Mouse (Mus musculus): ENCODE measurements around the gene Cdkn2d. TPM values are rescaled to one million over a fixed set of nuclear protein-coding genes. Genes with fewer than 3 reads are reported as not detected.

The Cdkn2d gene
- polyA plus RNA-seq (2012; rRNA removed), result 20.2 and 24.1 TPM in 2 replicates

GRCm38 (mm10) chr9:21291022-21291787 is at the start of gene Cdkn2d:
Gene Cdkn2d (minus strand): TSS chr9:21291407.
- TF ChIP-seq CTCF (conservative IDR thresholded peaks at IDR 0.05; ENCODE audit: insufficient read depth, insufficient read length, low read depth, low read length) (peak; percentile 55), POLR2A (IDR thresholded peaks at IDR 0.05; ENCODE audit: low read depth, low read length) (peak; percentile 19)
- Histone ChIP-seq H3K27ac (ENCODE audit: insufficient read depth, low read depth, low read length) (peak within 1 kb of the TSS; percentile 84), H3K4me1 (ENCODE audit: control insufficient read depth, insufficient read depth, low read length) (peaks cover 10% of the 10 kb centered on the region; the same call in 1 of the 2 replicates), H3K27me3 (replicated peaks; ENCODE audit: control insufficient read depth, insufficient read depth, low read length) (no peaks in the 10 kb centered on the region), H3K4me3 (ENCODE audit: insufficient read depth, low read depth, low read length) (peak within 1 kb of the TSS; percentile 92), H3K36me3 (ENCODE audit: control insufficient read depth, insufficient read depth, low read length) (no peaks in the 10 kb centered on the region)
- WGBS, result under 1% methylated on average over 49 of the region's 51 CpGs
- peak; percentile 100 for DNase-seq

- Histone ChIP-seq H3K4me3 (ENCODE audit: insufficient read depth, low read depth, low read length) (no peak overlapping the region), H3K4me1 (ENCODE audit: control insufficient read depth, insufficient read depth, low read length) (no peaks in the 10 kb centered on the region), H3K27ac (ENCODE audit: insufficient read depth, low read depth, low read length) (no peak overlapping the region), H3K27me3 (replicated peaks; ENCODE audit: control insufficient read depth, insufficient read depth, low read length) (no peaks in the 10 kb centered on the region), H3K36me3 (ENCODE audit: control insufficient read depth, insufficient read depth, low read length) (no peaks in the 10 kb centered on the region)
- TF ChIP-seq CTCF (conservative IDR thresholded peaks at IDR 0.05; ENCODE audit: insufficient read depth, insufficient read length, low read depth, low read length), result no peak
- TF ChIP-seq POLR2A (IDR thresholded peaks at IDR 0.05; ENCODE audit: low read depth, low read length), result no peak
- 84% methylated on average over 4 of the region's 4 CpGs for WGBS
- DNase-seq, result no peak
Measured at GRCm38 (mm10) chr9:21340411-21340810, 49.2 kb upstream of the Cdkn2d start.

GRCm38 (mm10) chr9:21337652-21338051 is 46.4 kb upstream of the Cdkn2d start:
- Histone ChIP-seq H3K36me3 (ENCODE audit: control insufficient read depth, insufficient read depth, low read length) (no peaks in the 10 kb centered on the region), H3K4me3 (ENCODE audit: insufficient read depth, low read depth, low read length) (peak overlapping the region; percentile 49), H3K27me3 (replicated peaks; ENCODE audit: control insufficient read depth, insufficient read depth, low read length) (no peaks in the 10 kb centered on the region), H3K4me1 (ENCODE audit: control insufficient read depth, insufficient read depth, low read length) (no peaks in the 10 kb centered on the region), H3K27ac (ENCODE audit: insufficient read depth, low read depth, low read length) (peak overlapping the region; percentile 42)
- 25% methylated on average over 20 of the region's 20 CpGs for WGBS
- peak; percentile 67 for DNase-seq
- no peak for TF ChIP-seq CTCF (conservative IDR thresholded peaks at IDR 0.05; ENCODE audit: insufficient read depth, insufficient read length, low read depth, low read length)
- TF ChIP-seq POLR2A (IDR thresholded peaks at IDR 0.05; ENCODE audit: low read depth, low read length), result peak; percentile 22

GRCm38 (mm10) chr9:21336491-21336890 is 45.3 kb upstream of the Cdkn2d start:
- Histone ChIP-seq H3K27ac (ENCODE audit: insufficient read depth, low read depth, low read length) (no peak overlapping the region), H3K27me3 (replicated peaks; ENCODE audit: control insufficient read depth, insufficient read depth, low read length) (no peaks in the 10 kb centered on the region), H3K36me3 (ENCODE audit: control insufficient read depth, insufficient read depth, low read length) (no peaks in the 10 kb centered on the region), H3K4me3 (ENCODE audit: insufficient read depth, low read depth, low read length) (no peak overlapping the region), H3K4me1 (ENCODE audit: control insufficient read depth, insufficient read depth, low read length) (no peaks in the 10 kb centered on the region)
- DNase-seq, result no peak
- no peak for TF ChIP-seq CTCF (conservative IDR thresholded peaks at IDR 0.05; ENCODE audit: insufficient read depth, insufficient read length, low read depth, low read length)
- TF ChIP-seq POLR2A (IDR thresholded peaks at IDR 0.05; ENCODE audit: low read depth, low read length), result no peak
- 81% methylated on average over 8 of the region's 8 CpGs for WGBS

- Histone ChIP-seq H3K27ac (ENCODE audit: insufficient read depth, low read depth, low read length) (no peak overlapping the region), H3K27me3 (replicated peaks; ENCODE audit: control insufficient read depth, insufficient read depth, low read length) (no peaks in the 10 kb centered on the region), H3K4me3 (ENCODE audit: insufficient read depth, low read depth, low read length) (no peak overlapping the region), H3K4me1 (ENCODE audit: control insufficient read depth, insufficient read depth, low read length) (no peaks in the 10 kb centered on the region), H3K36me3 (ENCODE audit: control insufficient read depth, insufficient read depth, low read length) (no peaks in the 10 kb centered on the region)
- 88% methylated on average over 4 of the region's 4 CpGs for WGBS
- DNase-seq, result no peak
- no peak for TF ChIP-seq CTCF (conservative IDR thresholded peaks at IDR 0.05; ENCODE audit: insufficient read depth, insufficient read length, low read depth, low read length)
- TF ChIP-seq POLR2A (IDR thresholded peaks at IDR 0.05; ENCODE audit: low read depth, low read length), result no peak
Measured at GRCm38 (mm10) chr9:21335391-21335790, 44.2 kb upstream of the Cdkn2d start.

GRCm38 (mm10) chr9:21334747-21335146 is 43.5 kb upstream of the Cdkn2d start:
- TF ChIP-seq POLR2A (IDR thresholded peaks at IDR 0.05; ENCODE audit: low read depth, low read length), result no peak
- TF ChIP-seq CTCF (conservative IDR thresholded peaks at IDR 0.05; ENCODE audit: insufficient read depth, insufficient read length, low read depth, low read length), result no peak
- Histone ChIP-seq H3K4me3 (ENCODE audit: insufficient read depth, low read depth, low read length) (no peak overlapping the region), H3K27ac (ENCODE audit: insufficient read depth, low read depth, low read length) (no peak overlapping the region), H3K27me3 (replicated peaks; ENCODE audit: control insufficient read depth, insufficient read depth, low read length) (no peaks in the 10 kb centered on the region), H3K4me1 (ENCODE audit: control insufficient read depth, insufficient read depth, low read length) (no peaks in the 10 kb centered on the region), H3K36me3 (ENCODE audit: control insufficient read depth, insufficient read depth, low read length) (no peaks in the 10 kb centered on the region)
- no peak for DNase-seq

GRCm38 (mm10) chr9:21333523-21333922 is 42.3 kb upstream of the Cdkn2d start:
- H3K4me1 ChIP-seq (ENCODE audit: control insufficient read depth, insufficient read depth, low read length), result no peaks in the 10 kb centered on the region
- H3K4me3 ChIP-seq (ENCODE audit: insufficient read depth, low read depth, low read length), result no peak overlapping the region
- no peaks in the 10 kb centered on the region for H3K36me3 ChIP-seq (ENCODE audit: control insufficient read depth, insufficient read depth, low read length)
- TF ChIP-seq POLR2A (IDR thresholded peaks at IDR 0.05; ENCODE audit: low read depth, low read length) (no peak), CTCF (conservative IDR thresholded peaks at IDR 0.05; ENCODE audit: insufficient read depth, insufficient read length, low read depth, low read length) (no peak)
- DNase-seq, result no peak
- H3K27me3 ChIP-seq (replicated peaks; ENCODE audit: control insufficient read depth, insufficient read depth, low read length), result no peaks in the 10 kb centered on the region
- no peak overlapping the region for H3K27ac ChIP-seq (ENCODE audit: insufficient read depth, low read depth, low read length)
- WGBS, result 45% methylated on average over 1 of the region's 1 CpGs

Data from kidney, adult 2 months (tissue).